Mouse (Mus musculus) embryonic stem cell, embryonic (primary cell): ENCODE measurements around the gene Slirp.

Experiments
- CTCF ChIA-PET, 4 experiments: fragments of 300-600 bp in 2 of 4; fragments of 350-600 bp in 2 of 4; sonication (Branson Sonifier 250); formaldehyde crosslinking; loops; one replicate each; lab custom pipeline; 2022; ENCODE audit warnings: inconsistent platforms in 2 of 4; lab: Charles Lee
- POLR2A ChIA-PET, 4 experiments: fragments of 300-600 bp in 2 of 4; fragments of 350-600 bp in 2 of 4; sonication (Branson Sonifier 250); formaldehyde crosslinking; loops; one replicate each; lab custom pipeline; 2022; ENCODE audit warnings: antibody characterized with exemption in 4 of 4, inconsistent platforms in 1 of 4; lab: Charles Lee

Gene Slirp

DNA sequence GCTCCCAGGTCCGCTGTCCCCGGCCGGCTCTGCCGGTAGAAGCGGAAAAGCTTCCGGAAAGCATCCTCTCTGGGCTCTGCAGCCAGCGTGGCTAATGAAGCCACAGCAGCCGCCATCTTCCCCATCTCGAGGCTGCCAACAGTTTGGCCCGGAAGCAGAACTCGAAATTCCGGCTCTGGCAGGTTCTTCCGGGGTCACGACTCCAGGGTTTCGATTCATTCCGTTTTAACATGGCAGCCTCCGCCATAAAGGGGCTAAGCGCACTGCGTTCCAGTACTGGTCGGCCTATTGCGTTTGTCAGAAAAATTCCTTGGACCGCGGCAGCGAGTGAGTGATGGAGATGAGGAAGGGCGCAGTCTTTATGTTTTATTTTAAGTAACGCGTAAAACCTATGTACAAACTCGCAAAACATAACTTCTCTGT lies at the start of gene Slirp, which contains the start of gene Alkbh1:
Slirp (plus strand) TSS at position 197 of the 423 bp plus-strand sequence.
Alkbh1 (minus strand) TSS at position 318 of the 423 bp plus-strand sequence.
- CTCF ChIA-PET = no interaction called here
- POLR2A ChIA-PET = interaction anchor here (0.6 to 12.9 kb wide), 29 partner anchors 8 to 296 kb away, joined by 3 to 306 read pairs (median 8); partner anchors contain the start of genes Snw1 (in 2 of the 4), Sptlc2 (in 2 of the 4) and Pomt2 (in 1 of the 4)

DNA sequence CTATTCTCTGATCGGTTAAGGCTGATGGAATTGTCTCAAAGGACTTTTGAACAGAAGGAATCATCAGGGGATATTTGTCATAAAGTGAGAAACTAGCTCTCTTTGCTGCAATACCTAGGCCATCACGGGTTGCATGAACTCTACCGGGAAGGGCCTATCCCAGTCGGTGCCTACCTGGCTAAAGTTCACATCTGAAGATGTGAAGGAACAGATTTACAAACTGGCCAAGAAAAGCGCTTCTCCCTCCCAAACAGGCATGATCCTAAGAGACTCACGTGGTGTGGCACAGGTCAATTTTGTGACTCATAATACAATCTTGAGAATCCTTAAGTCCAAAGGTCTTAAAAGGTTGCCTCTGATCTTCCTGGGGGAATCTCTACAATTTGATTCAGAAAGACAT lies 49.4 kb upstream of the Slirp start:
- ChIA-PET CTCF (no interaction called here), POLR2A (interaction anchor here in 2 of 4 experiments (1.1 to 3.7 kb wide), 5 partner anchors 12 to 71 kb away, joined by 3 to 20 read pairs (median 4); no protein-coding TSS in a partner anchor)

DNA sequence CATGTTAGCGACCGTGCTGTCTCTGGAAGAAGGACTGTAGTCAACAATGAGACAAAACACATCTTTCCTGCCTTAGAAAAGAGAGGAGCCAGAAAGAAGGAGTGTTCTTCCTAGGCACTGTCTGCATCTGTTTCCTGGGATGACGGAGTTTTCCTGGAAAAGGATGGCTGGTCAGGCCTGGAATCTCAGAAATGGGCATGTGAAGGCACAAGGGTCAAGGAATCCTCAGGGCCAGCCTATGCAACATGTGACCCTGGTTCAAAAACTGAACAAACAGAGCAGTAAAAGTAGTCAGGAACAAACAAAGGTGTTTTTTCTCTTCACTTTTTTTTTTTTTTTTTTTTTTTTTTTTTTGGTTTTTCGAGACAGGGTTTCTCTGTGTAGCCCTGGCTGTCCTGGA lies 46.6 kb upstream of the Slirp start:
- POLR2A ChIA-PET = interaction anchor here in 2 of 4 experiments (0.6 to 1.5 kb wide), 3 partner anchors 9 to 38 kb away, joined by 3 to 4 read pairs (median 3); no protein-coding TSS in a partner anchor
- CTCF ChIA-PET = no interaction called here

DNA sequence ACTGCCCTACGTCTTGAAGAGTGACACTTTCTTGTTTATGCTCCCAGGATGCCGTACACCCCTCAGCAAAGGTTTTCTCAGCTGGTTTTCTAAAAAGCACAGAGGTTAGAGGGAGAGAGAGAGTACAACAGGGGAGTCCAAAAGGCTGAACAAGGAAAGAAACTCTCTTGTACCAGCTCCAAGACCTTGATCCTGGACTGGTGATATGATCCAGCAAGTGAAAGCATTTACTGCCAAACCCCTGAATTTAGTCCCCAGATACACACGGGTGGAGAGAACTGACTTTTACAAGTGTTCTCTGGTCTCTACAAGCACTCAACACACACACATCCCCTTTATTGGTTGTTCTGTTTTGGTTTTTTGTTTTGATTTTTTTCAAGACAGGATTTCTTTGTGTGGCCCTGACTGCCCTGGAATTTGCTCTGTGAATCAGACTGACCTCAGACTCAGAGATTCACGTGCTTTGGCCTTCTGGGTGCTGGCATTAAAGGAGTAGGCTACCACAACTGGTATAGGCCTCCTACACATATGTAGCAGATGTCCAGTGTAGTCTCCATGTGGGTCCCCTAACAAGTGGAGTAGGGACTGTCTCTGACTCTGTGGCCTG lies 45.8 kb upstream of the Slirp start:
- CTCF ChIA-PET = interaction anchor here in 1 of 4 experiments (0.6 kb wide), 1 partner anchor 417 kb away, joined by 3 read pairs; no protein-coding TSS in a partner anchor
- POLR2A ChIA-PET = interaction anchor here in 2 of 4 experiments (0.6 to 5.1 kb wide), 4 partner anchors 9 to 39 kb away, joined by 3 to 38 read pairs (median 4); partner anchors contain the start of gene Sptlc2 (in 1 of the 2)

DNA sequence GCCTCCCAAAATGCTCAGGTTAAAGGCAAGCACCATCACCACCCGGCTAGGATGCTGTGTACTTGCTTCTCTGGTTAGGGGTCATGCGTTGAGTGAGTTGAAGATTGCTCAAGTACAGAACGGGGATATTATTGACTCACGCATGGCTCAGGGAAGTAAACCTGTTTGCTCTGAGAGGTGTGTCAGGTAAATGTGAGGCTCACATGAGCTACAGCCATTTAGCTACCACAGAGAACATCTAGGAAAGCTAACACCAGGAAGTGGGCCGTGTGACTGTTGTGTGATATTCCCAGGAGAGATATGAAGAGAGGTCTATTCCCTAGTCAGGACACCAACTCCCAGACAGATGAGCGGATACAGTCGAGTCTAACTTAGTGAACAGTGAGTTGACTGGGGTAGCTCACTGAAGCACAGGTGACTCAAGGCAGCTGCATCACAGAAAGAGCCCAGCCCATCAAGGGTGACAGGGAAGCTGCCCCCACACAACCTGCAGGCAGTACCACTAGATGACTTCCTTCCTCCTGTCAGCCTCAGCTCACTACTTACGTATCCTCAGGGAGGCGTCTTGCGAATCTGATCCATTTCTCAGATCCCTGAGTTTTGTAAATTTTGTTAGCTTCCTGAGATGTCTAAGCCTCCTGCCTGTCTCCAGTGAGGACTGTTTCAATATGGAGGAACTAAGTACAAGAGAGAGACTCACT lies 44.4 kb upstream of the Slirp start:
- CTCF ChIA-PET = interaction anchor here in 2 of 4 experiments (0.6 to 1.0 kb wide), 3 partner anchors 11 to 466 kb away, joined by 3 to 5 read pairs (median 5); partner anchors contain the start of gene Sptlc2 (in 1 of the 2)
- POLR2A ChIA-PET = interaction anchor here in 3 of 4 experiments (0.6 to 5.1 kb wide), 13 partner anchors 8 to 585 kb away, joined by 3 to 38 read pairs (median 6); partner anchors contain the start of gene Sptlc2 (in 2 of the 3)

DNA sequence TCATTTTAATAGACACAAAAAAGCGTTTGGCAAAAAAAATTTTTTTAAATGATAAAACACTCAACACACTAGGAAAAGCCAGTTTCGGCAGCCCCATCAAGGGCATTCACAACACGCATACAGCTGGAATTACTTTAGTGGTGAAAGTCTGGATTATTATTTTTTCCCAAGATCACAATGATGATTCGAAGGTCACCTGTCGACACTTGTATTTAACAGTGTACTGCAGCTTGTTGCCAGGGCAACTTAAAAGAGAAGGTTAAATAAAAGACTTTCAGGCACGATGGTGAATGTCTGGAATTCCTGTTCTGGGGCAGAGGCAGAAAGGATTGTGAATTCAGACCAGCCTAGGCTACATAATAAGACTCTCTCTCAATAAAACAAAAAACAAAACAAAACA lies 41.8 kb upstream of the Slirp start:
- POLR2A ChIA-PET = interaction anchor here (0.6 to 5.1 kb wide), 21 partner anchors 9 to 596 kb away, joined by 3 to 38 read pairs (median 4); partner anchors contain the start of genes Sptlc2 (in 2 of the 4) and Ahsa1 (in 1 of the 4)
- CTCF ChIA-PET = interaction anchor here in 2 of 4 experiments (0.7 kb wide), 2 partner anchors 119 to 633 kb away, joined by 4 to 11 read pairs; no protein-coding TSS in a partner anchor

DNA sequence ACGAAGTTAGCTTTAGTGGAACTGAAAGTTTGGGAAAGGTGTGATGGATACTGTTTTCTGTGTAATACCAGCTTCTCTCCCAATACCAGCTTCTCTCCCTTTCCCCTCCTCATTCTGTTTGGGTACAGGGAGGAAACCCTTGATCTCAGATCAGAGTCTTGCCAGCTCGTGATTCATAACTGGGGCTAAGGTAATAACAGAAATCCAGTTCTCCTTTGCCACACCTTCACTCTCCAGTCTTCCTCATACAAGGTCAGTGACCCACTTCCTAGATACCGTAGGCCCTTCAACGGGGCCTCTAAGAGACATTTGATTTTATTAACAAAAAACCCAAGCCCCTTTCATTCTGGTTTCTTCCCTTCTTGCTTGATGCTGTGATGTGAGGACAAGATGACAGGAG lies 38.5 kb upstream of the Slirp start:
- POLR2A ChIA-PET = interaction anchor here (0.5 to 3.9 kb wide), 30 partner anchors 10 to 458 kb away, joined by 3 to 36 read pairs (median 4); partner anchors contain the start of genes Sptlc2 (in 3 of the 4), Ahsa1 (in 2 of the 4), Pomt2 (in 2 of the 4) and Vipas39 (in 2 of the 4)
- CTCF ChIA-PET = interaction anchor here in 1 of 4 experiments (0.6 to 1.4 kb wide), 2 partner anchors 125 to 352 kb away, joined by 3 to 4 read pairs; no protein-coding TSS in a partner anchor

DNA sequence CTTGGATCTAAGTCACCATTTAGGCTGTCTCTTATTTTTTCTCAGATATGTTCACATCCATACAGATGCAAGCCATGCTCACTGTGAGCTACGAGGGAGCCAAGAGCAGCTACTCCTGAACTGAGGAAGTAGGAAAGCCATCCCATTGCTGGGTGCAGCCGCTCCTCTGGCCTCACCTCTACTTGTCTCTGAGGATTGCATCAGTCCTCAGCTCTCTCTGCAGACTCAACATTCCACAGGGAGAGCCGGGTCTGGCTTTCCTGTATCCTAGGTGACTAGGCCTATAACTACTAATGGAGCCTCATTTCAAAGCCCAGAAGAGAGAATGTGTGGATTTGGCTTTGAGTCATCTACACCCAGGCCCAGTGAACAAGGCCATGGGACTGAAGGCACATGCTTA lies 38.0 kb upstream of the Slirp start:
- CTCF ChIA-PET = interaction anchor here in 1 of 4 experiments (0.6 to 1.4 kb wide), 2 partner anchors 126 to 352 kb away, joined by 3 to 4 read pairs; no protein-coding TSS in a partner anchor
- POLR2A ChIA-PET = interaction anchor here in 3 of 4 experiments (0.6 to 3.9 kb wide), 28 partner anchors 10 to 459 kb away, joined by 3 to 36 read pairs (median 4); partner anchors contain the start of genes Sptlc2 (in 3 of the 3), Ahsa1 (in 2 of the 3), Pomt2 (in 2 of the 3) and Vipas39 (in 2 of the 3)

DNA sequence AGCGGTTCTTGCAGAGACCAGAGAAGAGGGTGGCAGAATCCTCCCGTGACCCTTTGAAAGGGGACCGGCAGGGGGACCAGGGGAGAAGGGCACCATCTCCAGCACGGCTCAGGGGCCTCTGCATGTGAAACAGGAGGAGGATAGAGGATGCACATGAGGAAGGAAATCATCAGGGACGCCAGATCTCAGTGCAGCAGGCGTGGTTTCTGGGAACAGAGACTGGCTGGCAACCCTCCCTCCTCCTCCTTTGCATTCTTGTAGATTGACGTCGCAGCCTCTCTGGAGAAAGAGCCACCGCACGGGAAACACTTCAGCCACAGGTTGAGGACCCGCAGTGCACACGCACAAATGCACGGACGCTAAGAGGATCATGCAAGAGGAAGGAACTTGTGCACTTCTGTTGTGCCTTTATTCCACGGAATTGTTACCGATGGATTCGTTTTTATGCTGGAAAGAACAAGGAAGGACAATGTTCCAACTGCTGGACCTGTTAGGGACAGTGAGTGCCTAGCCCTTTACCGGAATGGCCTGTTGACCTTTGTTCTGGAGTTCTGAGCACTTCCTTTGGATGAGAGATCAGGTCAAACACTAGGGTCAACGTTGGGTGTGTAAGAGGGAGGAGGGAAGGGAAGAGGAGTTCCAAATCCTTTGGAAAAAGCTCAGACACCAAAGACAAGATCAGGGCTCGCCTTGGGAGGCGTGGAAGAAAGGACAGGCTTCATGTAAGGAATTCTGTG lies 35.7 kb upstream of the Slirp start:
- POLR2A ChIA-PET = interaction anchor here in 3 of 4 experiments (0.5 to 5.0 kb wide), 18 partner anchors 8 to 142 kb away, joined by 3 to 49 read pairs (median 4); partner anchors contain the start of genes Sptlc2 (in 2 of the 3), Ahsa1 (in 1 of the 3), Alkbh1 (in 1 of the 3) and Slirp (in 1 of the 3)

DNA sequence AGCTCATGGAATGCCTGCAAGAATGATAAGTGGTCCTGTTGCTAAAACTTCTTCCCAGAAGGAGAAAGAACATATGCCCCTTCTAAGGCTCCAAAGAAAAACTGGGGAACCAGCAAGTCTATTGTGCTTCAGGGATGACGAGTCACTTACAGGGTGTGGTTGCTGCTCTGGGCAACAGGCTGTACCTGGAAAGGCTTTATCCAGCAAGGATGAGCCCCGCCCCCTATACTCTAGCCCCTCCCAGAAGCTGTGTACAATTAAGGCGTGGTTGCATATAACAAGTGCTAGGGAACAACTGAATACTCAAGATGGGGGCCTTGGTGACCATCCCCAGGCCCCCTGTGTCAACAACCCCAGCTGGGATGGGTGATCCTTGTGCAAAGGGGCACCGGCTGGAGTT lies 34.6 kb upstream of the Slirp start:
- ChIA-PET POLR2A (interaction anchor here in 3 of 4 experiments (0.8 to 5.0 kb wide), 27 partner anchors 9 to 143 kb away, joined by 3 to 49 read pairs (median 5); partner anchors contain the start of genes Sptlc2 (in 2 of the 3), Ahsa1 (in 1 of the 3), Slirp (in 1 of the 3) and Vipas39 (in 1 of the 3)), CTCF (interaction anchor here in 1 of 4 experiments (0.5 kb wide), 1 partner anchor 122 kb away, joined by 3 read pairs; no protein-coding TSS in a partner anchor)

More for the DNA sequence above, 35.7 kb upstream of the Slirp start:
- CTCF ChIA-PET = no interaction called here

DNA sequence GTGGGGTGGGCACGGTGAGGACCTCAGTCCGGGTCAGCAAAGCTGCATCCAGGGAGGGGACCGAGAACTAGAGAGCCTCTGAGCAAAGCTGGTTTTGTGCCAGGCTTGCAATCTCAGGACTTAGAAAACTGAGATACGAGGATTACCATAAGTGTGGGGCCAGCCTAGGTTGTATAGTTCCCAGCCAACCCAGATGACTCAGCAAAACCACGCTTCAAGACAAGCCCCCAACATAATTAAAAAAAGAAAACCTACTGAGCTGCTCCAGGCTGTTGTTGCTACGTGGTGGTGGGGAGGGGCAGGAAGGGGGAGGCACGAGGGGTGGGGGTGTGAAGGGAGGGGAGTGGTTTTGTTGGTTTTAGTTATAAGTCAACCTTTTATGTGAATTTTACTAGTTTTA lies 32.7 kb upstream of the Slirp start:
- CTCF ChIA-PET = interaction anchor here in 2 of 4 experiments (0.6 to 2.2 kb wide), 5 partner anchors 23 to 420 kb away, joined by 3 to 9 read pairs (median 4); partner anchors contain the start of gene Sptlc2 (in 1 of the 2)
- POLR2A ChIA-PET = interaction anchor here in 3 of 4 experiments (0.5 to 5.0 kb wide), 21 partner anchors 10 to 377 kb away, joined by 3 to 49 read pairs (median 5); partner anchors contain the start of genes Sptlc2 (in 2 of the 3), Ahsa1 (in 1 of the 3), Slirp (in 1 of the 3) and Vipas39 (in 1 of the 3)

DNA sequence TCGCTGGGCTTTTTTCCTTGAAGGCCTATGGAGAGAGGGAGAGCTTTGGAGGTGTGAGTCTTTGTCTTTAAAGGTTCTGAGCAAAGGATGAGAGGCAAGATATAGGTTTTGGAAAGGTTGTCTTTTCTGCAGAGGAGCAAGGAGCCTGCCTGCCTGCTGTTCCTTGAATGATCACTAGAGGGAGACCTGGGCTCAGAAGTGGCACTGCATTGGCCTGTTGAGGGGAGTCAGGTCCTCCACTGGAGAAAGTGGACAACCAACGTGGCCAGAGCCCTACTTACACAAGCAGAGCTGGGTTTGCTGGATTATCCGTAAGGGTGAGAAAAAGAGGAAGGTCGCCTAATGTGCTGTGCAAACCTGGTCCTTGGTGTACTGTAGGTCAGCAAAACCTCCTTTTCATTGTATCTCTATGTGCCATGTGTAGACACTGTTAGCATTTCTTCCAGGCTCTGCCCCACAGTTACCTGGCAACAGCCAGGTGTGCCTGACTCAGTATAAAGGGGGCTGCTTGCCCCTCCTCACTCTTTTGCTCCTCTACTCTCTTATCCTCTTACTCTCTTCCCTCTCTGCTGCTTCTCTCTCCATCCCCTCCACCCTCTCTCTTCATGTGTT lies 30.4 kb upstream of the Slirp start:
- CTCF ChIA-PET = interaction anchor here in 1 of 4 experiments (0.5 kb wide), 1 partner anchor 23 kb away, joined by 3 read pairs; no protein-coding TSS in a partner anchor
- POLR2A ChIA-PET = interaction anchor here in 3 of 4 experiments (0.5 to 5.0 kb wide), 10 partner anchors 11 to 266 kb away, joined by 3 to 49 read pairs (median 6); partner anchors contain the start of genes Pomt2 (in 1 of the 3), Slirp (in 1 of the 3) and Sptlc2 (in 1 of the 3)

DNA sequence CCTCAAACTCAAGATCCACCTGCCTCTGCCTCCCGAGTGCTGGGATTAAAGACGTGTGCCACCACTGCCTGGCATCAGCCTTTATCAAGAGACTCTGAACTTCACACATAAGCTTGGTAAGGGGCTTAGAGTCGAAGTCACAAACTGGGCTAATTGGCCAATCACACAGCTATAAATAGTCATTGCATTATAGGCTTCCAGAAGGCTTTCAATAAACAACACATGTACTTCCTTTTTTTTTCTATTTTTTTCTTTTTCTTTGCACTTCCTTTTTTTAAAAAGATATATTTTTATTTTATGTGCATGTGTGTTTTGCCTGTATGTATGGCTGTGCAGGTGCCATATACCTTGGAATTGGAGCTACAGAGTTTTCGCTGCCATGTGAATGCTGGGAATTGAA lies 28.3 kb upstream of the Slirp start:
- ChIA-PET POLR2A (interaction anchor here in 2 of 4 experiments (0.8 to 2.4 kb wide), 9 partner anchors 10 to 28 kb away, joined by 3 to 10 read pairs (median 4); partner anchors contain the start of gene Sptlc2 (in 1 of the 2)), CTCF (interaction anchor here in 1 of 4 experiments (0.9 to 1.1 kb wide), 3 partner anchors 16 to 362 kb away, joined by 3 read pairs; no protein-coding TSS in a partner anchor)

DNA sequence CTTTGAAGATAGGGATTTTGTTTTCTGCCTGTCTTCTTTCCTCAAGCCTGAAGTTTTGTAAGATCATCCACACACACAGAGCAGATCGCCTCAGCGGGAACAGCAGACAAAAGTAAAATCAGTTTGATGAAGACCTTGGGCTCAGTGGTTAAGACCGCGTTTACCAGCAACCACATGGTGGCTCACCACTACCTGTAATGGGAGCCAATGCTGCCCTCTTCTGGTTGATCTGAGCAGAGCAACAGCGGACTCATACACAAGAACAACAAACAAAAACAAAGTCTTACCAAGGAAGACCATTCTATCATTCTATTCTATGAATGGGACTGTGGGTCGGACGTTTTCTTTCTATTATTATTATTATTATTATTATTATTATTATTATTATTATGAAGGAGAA lies 27.0 kb upstream of the Slirp start:
- ChIA-PET CTCF (interaction anchor here in 1 of 4 experiments (1.9 kb wide), 1 partner anchor 14 kb away, joined by 4 read pairs; no protein-coding TSS in a partner anchor), POLR2A (interaction anchor here in 1 of 4 experiments (0.9 to 2.7 kb wide), 5 partner anchors 9 to 37 kb away, joined by 3 to 12 read pairs (median 4); partner anchors contain the start of genes Alkbh1 and Slirp)

DNA sequence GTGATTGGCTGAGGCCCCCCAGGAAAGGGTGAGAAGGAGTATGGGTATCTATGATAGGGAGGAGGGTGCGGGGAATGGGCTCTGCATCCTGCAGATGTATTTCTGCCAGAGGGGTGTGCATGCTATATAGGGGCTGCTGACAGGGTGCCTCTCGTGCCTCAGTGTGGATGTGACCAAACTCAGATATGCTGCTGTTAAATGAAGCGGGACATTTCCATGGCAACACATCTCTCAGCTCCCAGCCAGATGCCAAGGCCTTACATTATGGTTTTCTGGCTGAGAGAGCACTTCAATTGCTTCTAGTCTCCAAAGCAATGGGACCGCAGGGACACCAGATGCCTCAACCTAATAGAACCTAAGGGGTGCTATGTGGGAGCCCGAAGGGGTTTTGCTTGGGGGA lies 24.8 kb upstream of the Slirp start:
- CTCF ChIA-PET = no interaction called here
- POLR2A ChIA-PET = interaction anchor here in 1 of 4 experiments (0.6 to 2.7 kb wide), 8 partner anchors 9 to 72 kb away, joined by 3 to 12 read pairs (median 5); partner anchors contain the start of genes Alkbh1 and Slirp
